Mouse (Mus musculus): ENCODE data around the gene Lyst.
"Not testable (repeated sequence)": the region's sequence is repeated elsewhere in the genome, so short reads cannot be mapped to it uniquely, and the experiment has no call there.

The Lyst gene

GRCm38 (mm10) chr13:13638725-13639124 is 48.5 kb downstream of the Lyst start:
- DNase-seq, result no peak

- DNase-seq, result no peak
Observed at GRCm38 (mm10) chr13:13647296-13647695, 57.1 kb downstream of the Lyst start.

GRCm38 (mm10) chr13:13655453-13655852 is 65.3 kb downstream of the Lyst start:
- DNase-seq, result no peak

GRCm38 (mm10) chr13:13666103-13666502 is 75.9 kb downstream of the Lyst start:
- DNase-seq, result not testable (repeated sequence)

GRCm38 (mm10) chr13:13670669-13671068 is 80.5 kb downstream of the Lyst start:
- DNase-seq, result no peak

GRCm38 (mm10) chr13:13671585-13672328 is 81.6 kb downstream of the Lyst start:
- DNase-seq, result no peak

GRCm38 (mm10) chr13:13674669-13675343 is 84.6 kb downstream of the Lyst start:
- no peak for DNase-seq

- DNase-seq, result no peak
Observed at GRCm38 (mm10) chr13:13677871-13678270, 87.7 kb downstream of the Lyst start.

- no peak for DNase-seq
Observed at GRCm38 (mm10) chr13:13681642-13682041, 91.4 kb downstream of the Lyst start.

- DNase-seq, result no peak
Observed at GRCm38 (mm10) chr13:13703476-13703875, 113.3 kb downstream of the Lyst start.

- DNase-seq, result not testable (repeated sequence)
Observed at GRCm38 (mm10) chr13:13721435-13721834, 131.2 kb downstream of the Lyst start.

GRCm38 (mm10) chr13:13723293-13723692 is 133.1 kb downstream of the Lyst start:
- DNase-seq, result no peak

GRCm38 (mm10) chr13:13723786-13724185 is 133.6 kb downstream of the Lyst start:
- DNase-seq, result no peak

GRCm38 (mm10) chr13:13739232-13739631 is 149.0 kb downstream of the Lyst start:
- no peak for DNase-seq

- no peak for DNase-seq
Observed at GRCm38 (mm10) chr13:13745911-13746310, 155.7 kb downstream of the Lyst start.

GRCm38 (mm10) chr13:13775778-13776494 is 185.7 kb downstream of the Lyst start:
- DNase-seq, result peak; percentile 29

GRCm38 (mm10) chr13:13777052-13777451 is 186.9 kb downstream of the Lyst start:
- no peak for DNase-seq

GRCm38 (mm10) chr13:13777696-13778095 is 187.5 kb downstream of the Lyst start:
- DNase-seq, result no peak

- no peak for DNase-seq
Observed at GRCm38 (mm10) chr13:13778837-13779458, 188.8 kb downstream of the Lyst start.

GRCm38 (mm10) chr13:13780271-13780670 is 190.1 kb downstream of the Lyst start:
- DNase-seq, result no peak

GRCm38 (mm10) chr13:13781026-13781425 is 190.8 kb downstream of the Lyst start:
- no peak for DNase-seq

GRCm38 (mm10) chr13:13783296-13783695 is 193.1 kb downstream of the Lyst start:
- DNase-seq, result no peak

- peak; percentile 77 for DNase-seq
Observed at GRCm38 (mm10) chr13:13783894-13784419, 193.8 kb downstream of the Lyst start, which contains the start of gene Gng4. Gng4 (plus strand) TSS chr13:13784059.

All from right cerebral cortex, postnatal 4 days (tissue).